Mouse (Mus musculus) bone marrow macrophage, adult 2 months (primary cell): Measurements from ENCODE around the gene Pou2f2. TPM values are rescaled to one million over a fixed set of nuclear protein-coding genes. Genes with fewer than 3 reads are reported as not detected.

Experiments
- H3K27ac ChIP-seq: 2 replicates; pipeline ENCODE4 v1.5.1; 2012; ENCODE audit warnings: low read depth, low read length; ENCODE audit not compliant: insufficient read depth
- H3K4me1 ChIP-seq: 2 replicates; pipeline ENCODE4 v1.6.1; 2012; ENCODE audit warnings: low read length; ENCODE audit not compliant: control insufficient read depth, insufficient read depth
- H3K4me3 ChIP-seq: 2 replicates; pipeline ENCODE4 v1.5.1; 2012; ENCODE audit warnings: mild to moderate bottlenecking, low read length, moderate library complexity; ENCODE audit not compliant: insufficient read depth
- CTCF ChIP-seq: IDR thresholded peaks from 2 replicates; pipeline ENCODE4 v1.5.1; 2012; ENCODE audit warnings: low read depth, mild to moderate bottlenecking, low read length, moderate library complexity
- POLR2A ChIP-seq: IDR thresholded peaks from 2 replicates; pipeline ENCODE4 v1.6.1; 2012; ENCODE audit warnings: mild to moderate bottlenecking, low read depth, low read length, borderline replicate concordance
- polyA plus RNA-seq: library from polyadenylated mRNA; stranded (reverse); fragments of >200 nt; gene quantifications from 2 replicates; pipeline ENCODE4 v1.2.4, GENCODE M21; 2012; ENCODE audit not compliant: missing spikeins, insufficient read depth, insufficient read length

Gene Pou2f2
- polyA plus RNA-seq, 1 experiment: 121 TPM

DNA sequence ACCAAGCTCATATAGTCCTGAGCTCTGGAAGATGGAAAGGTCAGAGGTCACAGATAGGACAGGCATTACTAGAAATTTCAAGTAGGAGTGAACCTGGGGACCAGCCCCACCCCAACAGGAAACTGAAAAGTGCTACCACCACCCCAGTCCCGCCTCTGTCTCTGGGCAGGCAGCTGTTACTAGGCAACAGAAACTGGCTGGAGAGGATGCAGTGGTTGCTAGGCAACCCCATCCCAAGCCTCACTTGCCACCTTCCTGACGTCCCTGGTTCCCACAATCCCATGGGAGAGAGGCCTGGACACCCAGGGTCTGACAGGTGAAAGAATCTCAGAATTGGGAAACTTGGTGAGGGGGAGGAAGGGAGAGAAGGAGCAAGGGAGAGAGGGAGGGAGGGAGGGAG lies 110.8 kb downstream of the Pou2f2 start:
- Histone ChIP-seq H3K27ac (no peak overlapping the region), H3K4me3 (no peak overlapping the region), H3K4me1 (peaks cover under 1% of the 10 kb centered on the region; the same call in 1 of the 2 replicates)
- TF ChIP-seq POLR2A (no peak), CTCF (no peak)

GRCm38 (mm10) chr7:25067909-25068656 lies 111.4 kb downstream of the Pou2f2 start:
- Histone ChIP-seq H3K4me3 (no peak overlapping the region), H3K27ac (no peak overlapping the region), H3K4me1 (peaks cover 2% of the 10 kb centered on the region; the same call in 1 of the 2 replicates)
- TF ChIP-seq POLR2A (no peak), CTCF (no peak)

- H3K4me3 ChIP-seq: no peak overlapping the region
- H3K4me1 ChIP-seq: peaks cover 2% of the 10 kb centered on the region; the same call in 1 of the 2 replicates
- no peak overlapping the region for H3K27ac ChIP-seq
- TF ChIP-seq CTCF: no peak
- TF ChIP-seq POLR2A: no peak
These were observed 112.2 kb downstream of the Pou2f2 start for GRCm38 (mm10) chr7:25067338-25067737.

DNA sequence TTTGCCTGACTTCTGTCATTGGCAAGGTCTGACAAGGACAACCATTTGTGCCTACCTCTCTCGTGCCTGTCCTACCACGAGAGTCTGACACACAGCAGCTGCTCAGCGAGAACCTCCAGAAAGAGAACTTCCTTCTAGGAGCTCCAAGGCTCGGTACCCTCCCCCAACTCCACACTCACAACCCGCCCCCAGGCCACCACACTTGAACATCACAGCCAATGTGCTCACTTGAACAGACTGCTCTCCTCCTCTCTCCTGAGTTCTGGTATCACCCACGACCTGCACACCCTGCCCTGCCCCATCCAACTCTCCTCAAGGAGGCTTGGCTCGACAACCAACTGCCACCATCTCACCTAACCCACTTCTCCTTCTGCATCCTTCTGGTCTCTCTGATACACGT lies 115.6 kb downstream of the Pou2f2 start:
- TF ChIP-seq CTCF: no peak
- TF ChIP-seq POLR2A: no peak
- Histone ChIP-seq H3K4me3 (no peak overlapping the region), H3K27ac (no peak overlapping the region)

GRCm38 (mm10) chr7:25063346-25063745 lies 116.2 kb downstream of the Pou2f2 start:
- Histone ChIP-seq H3K4me3 (no peak overlapping the region), H3K27ac (no peak overlapping the region)

More for the DNA sequence above, 115.6 kb downstream of the Pou2f2 start:
- peaks cover 2% of the 10 kb centered on the region; the same call in 1 of the 2 replicates for H3K4me1 ChIP-seq

DNA sequence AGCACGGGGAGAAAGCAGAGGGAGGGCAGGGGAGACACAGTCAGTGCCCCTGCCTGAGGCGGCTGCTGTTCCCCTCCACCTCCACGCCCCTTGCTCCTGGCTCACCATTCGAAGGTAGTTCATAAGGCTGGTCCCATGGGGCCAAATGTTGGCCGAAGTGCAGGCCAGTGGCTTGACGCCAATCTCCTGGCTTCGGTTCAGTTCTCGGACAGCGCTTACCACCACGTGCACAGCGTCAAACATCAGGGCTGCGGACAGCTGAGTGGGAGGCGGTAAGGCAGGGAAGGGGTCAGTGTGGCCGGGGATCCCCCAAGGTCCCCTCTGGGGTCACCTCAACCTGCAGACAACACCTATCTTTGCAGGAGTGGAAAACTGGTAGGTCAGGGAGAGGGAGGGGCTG lies 120.7 kb downstream of the Pou2f2 start:
- Histone ChIP-seq H3K27ac (no peak overlapping the region), H3K4me1 (peaks cover 6% of the 10 kb centered on the region; the same call in 1 of the 2 replicates), H3K4me3 (no peak overlapping the region)
- TF ChIP-seq POLR2A (no peak), CTCF (no peak)

More at GRCm38 (mm10) chr7:25063346-25063745, 116.2 kb downstream of the Pou2f2 start:
- TF ChIP-seq CTCF (no peak), POLR2A (no peak)
- peaks cover 2% of the 10 kb centered on the region; the same call in 1 of the 2 replicates for H3K4me1 ChIP-seq

DNA sequence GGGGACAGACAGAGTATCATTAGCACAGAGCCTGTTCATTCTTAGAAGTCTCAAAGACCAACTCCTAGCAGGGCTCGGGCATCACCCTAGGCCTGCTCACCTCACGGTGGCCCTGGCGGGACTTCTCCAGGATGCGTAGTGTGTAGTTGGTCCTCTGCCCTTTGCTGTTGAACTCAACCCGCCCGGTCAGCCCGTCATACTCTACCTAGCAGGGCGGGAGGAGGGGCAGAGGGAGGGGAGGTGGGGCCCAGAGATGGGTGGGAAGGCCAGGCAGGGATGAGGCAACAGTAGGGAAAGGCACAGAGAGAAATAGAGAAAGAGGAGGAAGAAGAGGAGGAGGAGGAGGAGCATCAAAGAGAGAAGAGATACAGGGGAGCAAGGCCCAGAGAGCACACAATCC lies 121.1 kb downstream of the Pou2f2 start:
- Histone ChIP-seq H3K4me3 (no peak overlapping the region), H3K27ac (no peak overlapping the region), H3K4me1 (peaks cover 4% of the 10 kb centered on the region; the same call in 1 of the 2 replicates)
- TF ChIP-seq CTCF (no peak), POLR2A (no peak)

DNA sequence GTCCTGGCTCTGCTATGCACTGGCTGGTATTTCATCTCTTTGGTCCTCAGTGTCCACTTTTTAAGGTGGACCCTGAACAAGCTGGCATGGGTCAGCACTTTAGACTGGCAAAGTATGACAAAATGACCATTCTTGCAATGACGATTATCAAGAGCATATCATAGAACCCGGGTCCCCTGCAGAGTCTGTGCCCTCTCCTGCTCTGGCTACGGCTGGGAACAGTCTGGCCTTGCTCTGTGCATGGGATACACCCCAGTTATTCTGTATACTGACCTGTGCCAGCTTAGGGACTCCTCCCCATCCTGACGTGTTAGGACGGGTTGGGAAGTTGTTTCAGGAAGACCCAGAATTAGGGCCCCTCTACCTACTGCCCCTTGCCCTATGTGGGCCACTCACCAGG lies 121.6 kb downstream of the Pou2f2 start:
- H3K4me3 ChIP-seq: no peak overlapping the region
- H3K27ac ChIP-seq: no peak overlapping the region
- H3K4me1 ChIP-seq: peaks cover 4% of the 10 kb centered on the region; the same call in 1 of the 2 replicates
- TF ChIP-seq POLR2A (no peak), CTCF (no peak)

GRCm38 (mm10) chr7:25056951-25057350 lies 122.6 kb downstream of the Pou2f2 start:
- no peak for TF ChIP-seq POLR2A
- TF ChIP-seq CTCF: no peak
- no peak overlapping the region for H3K4me3 ChIP-seq
- H3K4me1 ChIP-seq: peaks cover 4% of the 10 kb centered on the region; the same call in 1 of the 2 replicates
- no peak overlapping the region for H3K27ac ChIP-seq

DNA sequence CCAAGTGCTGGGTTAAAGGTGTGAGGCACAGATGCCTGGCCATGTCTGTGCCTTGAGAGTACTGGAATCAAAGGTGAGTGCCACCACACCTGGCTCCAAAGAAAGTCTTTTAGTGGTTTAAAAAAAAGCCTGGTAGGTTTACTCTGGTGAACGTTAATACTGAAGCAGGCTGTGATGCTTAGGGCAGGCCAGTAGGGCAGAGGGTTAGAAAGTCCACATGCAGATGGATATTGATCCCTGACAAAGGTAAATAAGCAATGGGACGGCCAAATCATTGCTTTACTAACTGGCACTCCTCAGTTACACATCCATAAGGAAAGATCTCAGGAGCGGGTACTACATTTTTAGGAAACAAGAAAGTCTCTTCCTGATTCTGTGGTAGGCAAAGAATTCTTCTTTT lies 126.9 kb downstream of the Pou2f2 start:
- TF ChIP-seq CTCF: no peak
- TF ChIP-seq POLR2A: no peak
- peaks cover 4% of the 10 kb centered on the region; the same call in 1 of the 2 replicates for H3K4me1 ChIP-seq
- H3K27ac ChIP-seq: no peak overlapping the region
- no peak overlapping the region for H3K4me3 ChIP-seq
